Mouse (Mus musculus): ENCODE measurements at regions not wholly inside any gene's neighbourhood (a gene's known extent, or its start where the extent isn't known, plus 50 kb on each side); places are given as distances from the start of the nearest gene placed in this dataset.

GRCm38 (mm10) chr15:62421073-62421851 is 1423.7 kb downstream of the Gsdmc2 start:
- Histone ChIP-seq H3K79me2 (replicated peaks; ENCODE audit: control insufficient read depth, extremely low read depth, insufficient read depth, poor library complexity, severe bottlenecking) (no peaks in the 10 kb centered on the region), H3K36me3 (replicated peaks in 1 of 2; ENCODE audit: control insufficient read depth in 1 of 2, insufficient read depth in 1 of 2, low read length in 1 of 2) (no peaks in the 10 kb centered on the region), H3K4me1 (ENCODE audit: control insufficient read depth in 1 of 2, insufficient read depth in 2 of 2) (peaks cover 7 to 22% of the 10 kb centered on the region in 2 experiments), H3K9ac (ENCODE audit: insufficient read depth, low read depth) (no peak overlapping the region), H3K27ac (ENCODE audit: insufficient read depth, low read depth) (no peak overlapping the region), H3K4me3 (replicated peaks in 1 of 3; ENCODE audit: low read depth in 2 of 3, low read length in 2 of 3, poor library complexity in 1 of 3) (no peak overlapping the region), H3K27me3 (replicated peaks) (no peaks in the 10 kb centered on the region), H3K9me3 (replicated peaks; ENCODE audit: low read length) (no peaks in the 10 kb centered on the region), H3K4me2 (ENCODE audit: insufficient read depth, low read depth, poor library complexity, severe bottlenecking) (no peak overlapping the region)
- dilution Hi-C loops (cut with MboI; ENCODE audit: extremely low pct_ligation_motif_present, extremely low pct_unique_long_range_greater_than_20kb, low sequenced_read_pairs) (no loop called here), in situ Hi-C loops (cut with MboI; ENCODE audit: low pct_ligation_motif_present, low pct_unique_long_range_greater_than_20kb, low sequenced_read_pairs) (no loop called here)
- DNase-seq (ENCODE audit: extremely low read depth), result no peak
- TF ChIP-seq GABPA (IDR thresholded peaks at IDR 0.05; ENCODE audit: insufficient replicate concordance, low read depth, low read length) (no peak), UBTF (IDR thresholded peaks at IDR 0.05; ENCODE audit: low read depth, low read length) (no peak), ZMIZ1 (IDR thresholded peaks at IDR 0.05; ENCODE audit: low read depth, low read length) (no peak), TBP (conservative IDR thresholded peaks at IDR 0.05; ENCODE audit: low read depth, low read length) (no peak), MEF2A (IDR thresholded peaks at IDR 0.05; ENCODE audit: borderline replicate concordance, low read depth, low read length) (no peak), PAX5 (IDR thresholded peaks at IDR 0.05; ENCODE audit: low read length) (no peak), POLR2AphosphoS2 (IDR thresholded peaks at IDR 0.05; ENCODE audit: low read depth, low read length) (no peak), RCOR1 (conservative IDR thresholded peaks at IDR 0.05; ENCODE audit: low read depth, low read length) (no peak), KAT2A (IDR thresholded peaks at IDR 0.05; ENCODE audit: insufficient replicate concordance, low read length) (no peak), ZC3H11A (IDR thresholded peaks at IDR 0.05; ENCODE audit: low read depth, low read length) (no peak), MXI1 (IDR thresholded peaks at IDR 0.05; ENCODE audit: low read depth, low read length) (no peak), CTCF (conservative IDR thresholded peaks at IDR 0.05 in 1 of 2, IDR thresholded peaks at IDR 0.05 in 1 of 2; ENCODE audit: low read depth in 2 of 2, low read length in 2 of 2) (no peak), BHLHE40 (IDR thresholded peaks at IDR 0.05; ENCODE audit: low read depth, low read length) (no peak), RAD21 (IDR thresholded peaks at IDR 0.05; ENCODE audit: low read depth, low read length) (no peak), ZNF384 (IDR thresholded peaks at IDR 0.05; ENCODE audit: low read depth, low read length) (no peak), CHD1 (IDR thresholded peaks at IDR 0.05; ENCODE audit: low read depth, low read length) (no peak)

GRCm38 (mm10) chr15:62416691-62417090 is 1428.3 kb downstream of the Gsdmc2 start:
- dilution Hi-C loops (cut with MboI; ENCODE audit: extremely low pct_ligation_motif_present, extremely low pct_unique_long_range_greater_than_20kb, low sequenced_read_pairs), result no loop called here

More at GRCm38 (mm10) chr15:62416691-62417090, 1428.3 kb downstream of the Gsdmc2 start:
- peaks cover 3 to 4% of the 10 kb centered on the region in 2 experiments for H3K4me1 ChIP-seq (ENCODE audit: control insufficient read depth in 1 of 2, insufficient read depth in 2 of 2)
- H3K79me2 ChIP-seq (replicated peaks; ENCODE audit: control insufficient read depth, extremely low read depth, insufficient read depth, poor library complexity, severe bottlenecking), result no peaks in the 10 kb centered on the region
- H3K9ac ChIP-seq (ENCODE audit: insufficient read depth, low read depth), result no peak overlapping the region
- H3K36me3 ChIP-seq (replicated peaks in 1 of 2; ENCODE audit: control insufficient read depth in 1 of 2, insufficient read depth in 1 of 2, low read length in 1 of 2), result no peaks in the 10 kb centered on the region
- no peaks in the 10 kb centered on the region for H3K9me3 ChIP-seq (replicated peaks; ENCODE audit: low read length)
- in situ Hi-C loops (cut with MboI; ENCODE audit: low pct_ligation_motif_present, low pct_unique_long_range_greater_than_20kb, low sequenced_read_pairs), result no loop called here
- H3K4me3 ChIP-seq (replicated peaks in 1 of 3; ENCODE audit: low read depth in 2 of 3, low read length in 2 of 3, poor library complexity in 1 of 3), result no peak overlapping the region
- H3K27me3 ChIP-seq (replicated peaks), result no peaks in the 10 kb centered on the region
- no peak overlapping the region for H3K4me2 ChIP-seq (ENCODE audit: insufficient read depth, low read depth, poor library complexity, severe bottlenecking)
- TF ChIP-seq ZMIZ1 (IDR thresholded peaks at IDR 0.05; ENCODE audit: low read depth, low read length) (no peak), TBP (conservative IDR thresholded peaks at IDR 0.05; ENCODE audit: low read depth, low read length) (no peak), MAX (IDR thresholded peaks at IDR 0.05; ENCODE audit: low read length) (no peak), USF1 (IDR thresholded peaks at IDR 0.05; ENCODE audit: low read depth, low read length) (no peak), MYC (IDR thresholded peaks at IDR 0.05; ENCODE audit: low read depth, low read length) (no peak), UBTF (IDR thresholded peaks at IDR 0.05; ENCODE audit: low read depth, low read length) (no peak), ELF1 (IDR thresholded peaks at IDR 0.05; ENCODE audit: low read depth, low read length) (no peak), MAZ (IDR thresholded peaks at IDR 0.05; ENCODE audit: low read depth, low read length) (no peak), RCOR1 (conservative IDR thresholded peaks at IDR 0.05; ENCODE audit: low read depth, low read length) (no peak), MEF2A (IDR thresholded peaks at IDR 0.05; ENCODE audit: borderline replicate concordance, low read depth, low read length) (no peak)
- no peak overlapping the region for H3K27ac ChIP-seq (ENCODE audit: insufficient read depth, low read depth)
- no peak for DNase-seq (ENCODE audit: extremely low read depth)
